Mouse (Mus musculus): ENCODE measurements at regions not wholly inside any gene's neighbourhood (a gene's known extent, or its start where the extent isn't known, plus 50 kb on each side); places are given as distances from the start of the nearest gene placed in this dataset.

GRCm38 (mm10) chr4:135012945-135013344 is 82.2 kb downstream of the Syf2 start:
- WGBS = 38% methylated on average over 4 of the region's 4 CpGs
- Histone ChIP-seq H3K27ac (peak overlapping the region; percentile 60), H3K27me3 (0 out of 2 replicates have a peak, but pooled peaks cover 5% of the 10 kb centered on the region), H3K9ac (no peak overlapping the region), H3K36me3 (no peaks in the 10 kb centered on the region), H3K4me1 (peaks cover 32% of the 10 kb centered on the region), H3K4me3 (no peak overlapping the region), H3K4me2 (no peak overlapping the region), H3K9me3 (no peaks in the 10 kb centered on the region; the same call in 1 of the 2 replicates)
- ATAC-seq (ENCODE audit: insufficient number of reproducible peaks, insufficient read depth, low FRiP score, low TSS enrichment, low read depth) = no peak

GRCm38 (mm10) chr4:135013932-135014331 is 83.2 kb downstream of the Syf2 start:
- no peaks in the 10 kb centered on the region; the same call in 1 of the 2 replicates for H3K9me3 ChIP-seq
- H3K9ac ChIP-seq = no peak overlapping the region
- no peak for ATAC-seq (ENCODE audit: insufficient number of reproducible peaks, insufficient read depth, low FRiP score, low TSS enrichment, low read depth)
- peaks cover 23% of the 10 kb centered on the region for H3K4me1 ChIP-seq
- no peaks in the 10 kb centered on the region for H3K36me3 ChIP-seq
- no peak overlapping the region for H3K4me3 ChIP-seq
- no peak overlapping the region for H3K27ac ChIP-seq
- peaks cover 5% of the 10 kb centered on the region; the same call in 1 of the 2 replicates for H3K27me3 ChIP-seq
- 64% methylated on average over 2 of the region's 2 CpGs for WGBS
- H3K4me2 ChIP-seq = no peak overlapping the region

GRCm38 (mm10) chr4:135018018-135018417 is 87.3 kb downstream of the Syf2 start:
- Histone ChIP-seq H3K27ac (no peak overlapping the region), H3K36me3 (no peaks in the 10 kb centered on the region), H3K4me3 (no peak overlapping the region), H3K27me3 (peaks cover 5% of the 10 kb centered on the region; the same call in 1 of the 2 replicates), H3K4me1 (peaks cover 9% of the 10 kb centered on the region), H3K9me3 (no peaks in the 10 kb centered on the region; the same call in 1 of the 2 replicates), H3K9ac (no peak overlapping the region), H3K4me2 (no peak overlapping the region)
- 22% methylated on average over 8 of the region's 8 CpGs for WGBS
- no peak for ATAC-seq (ENCODE audit: insufficient number of reproducible peaks, insufficient read depth, low FRiP score, low TSS enrichment, low read depth)

GRCm38 (mm10) chr4:135019120-135019519 is 88.4 kb downstream of the Syf2 start:
- ATAC-seq (ENCODE audit: insufficient number of reproducible peaks, insufficient read depth, low FRiP score, low TSS enrichment, low read depth) = no peak
- no peaks in the 10 kb centered on the region for H3K9me3 ChIP-seq
- no peaks in the 10 kb centered on the region for H3K36me3 ChIP-seq
- peaks cover 4% of the 10 kb centered on the region; the same call in 1 of the 2 replicates for H3K4me1 ChIP-seq
- 69% methylated on average over 2 of the region's 2 CpGs for WGBS
- H3K4me2 ChIP-seq = no peak overlapping the region
- H3K4me3 ChIP-seq = no peak overlapping the region
- H3K9ac ChIP-seq = no peak overlapping the region
- peaks cover 5% of the 10 kb centered on the region; the same call in 1 of the 2 replicates for H3K27me3 ChIP-seq
- no peak overlapping the region for H3K27ac ChIP-seq

- Histone ChIP-seq H3K4me1 (peaks cover 4% of the 10 kb centered on the region; the same call in 1 of the 2 replicates), H3K9ac (no peak overlapping the region), H3K9me3 (no peaks in the 10 kb centered on the region), H3K27ac (no peak overlapping the region; the same call in 1 of the 2 replicates), H3K36me3 (no peaks in the 10 kb centered on the region), H3K4me3 (no peak overlapping the region), H3K4me2 (no peak overlapping the region), H3K27me3 (peaks cover under 1% of the 10 kb centered on the region; the same call in 1 of the 2 replicates)
- no peak for ATAC-seq (ENCODE audit: insufficient number of reproducible peaks, insufficient read depth, low FRiP score, low TSS enrichment, low read depth)
- 72% methylated on average over 8 of the region's 8 CpGs for WGBS
Measured at GRCm38 (mm10) chr4:135020262-135020991, 89.7 kb downstream of the Syf2 start.

- Histone ChIP-seq H3K4me3 (no peak overlapping the region), H3K4me1 (peaks cover 16% of the 10 kb centered on the region), H3K4me2 (no peak overlapping the region), H3K27ac (no peak overlapping the region), H3K9ac (no peak overlapping the region), H3K9me3 (no peaks in the 10 kb centered on the region), H3K27me3 (peaks cover 7% of the 10 kb centered on the region; the same call in 1 of the 2 replicates), H3K36me3 (no peaks in the 10 kb centered on the region)
- WGBS = 96% methylated on average over 5 of the region's 5 CpGs
- no peak for ATAC-seq (ENCODE audit: insufficient number of reproducible peaks, insufficient read depth, low FRiP score, low TSS enrichment, low read depth)
Measured at GRCm38 (mm10) chr4:135023200-135023599, 92.5 kb downstream of the Syf2 start.

- Histone ChIP-seq H3K4me2 (no peak overlapping the region), H3K9ac (no peak overlapping the region), H3K27me3 (peaks cover 10% of the 10 kb centered on the region; the same call in 1 of the 2 replicates), H3K9me3 (no peaks in the 10 kb centered on the region), H3K4me3 (no peak overlapping the region), H3K36me3 (no peaks in the 10 kb centered on the region), H3K27ac (no peak overlapping the region), H3K4me1 (peaks cover 13% of the 10 kb centered on the region)
- no peak for ATAC-seq (ENCODE audit: insufficient number of reproducible peaks, insufficient read depth, low FRiP score, low TSS enrichment, low read depth)
- whole genome bisulfite sequencing = 67% methylated on average over 18 of the region's 18 CpGs
Measured at GRCm38 (mm10) chr4:135025802-135026201, 94.7 kb upstream of the Runx3 start.

GRCm38 (mm10) chr4:135027136-135027535 is 93.3 kb upstream of the Runx3 start:
- peaks cover 11% of the 10 kb centered on the region; the same call in 1 of the 2 replicates for H3K27me3 ChIP-seq
- H3K4me3 ChIP-seq = no peak overlapping the region
- ATAC-seq (ENCODE audit: insufficient number of reproducible peaks, insufficient read depth, low FRiP score, low TSS enrichment, low read depth) = no peak
- no peaks in the 10 kb centered on the region for H3K9me3 ChIP-seq
- no peak overlapping the region for H3K27ac ChIP-seq
- WGBS = 61% methylated on average over 8 of the region's 8 CpGs
- H3K9ac ChIP-seq = 0 out of 2 replicates have a peak overlapping the region, but pooled peaks have one; percentile 40
- no peak overlapping the region for H3K4me2 ChIP-seq
- H3K36me3 ChIP-seq = no peaks in the 10 kb centered on the region
- H3K4me1 ChIP-seq = peaks cover 18% of the 10 kb centered on the region

GRCm38 (mm10) chr4:135029723-135030122 is 90.7 kb upstream of the Runx3 start:
- H3K4me2 ChIP-seq = no peak overlapping the region
- H3K27me3 ChIP-seq = peaks cover 16% of the 10 kb centered on the region; the same call in 1 of the 2 replicates
- no peaks in the 10 kb centered on the region for H3K36me3 ChIP-seq
- H3K9ac ChIP-seq = no peak overlapping the region
- no peak overlapping the region for H3K27ac ChIP-seq
- H3K4me3 ChIP-seq = no peak overlapping the region
- no peak for ATAC-seq (ENCODE audit: insufficient number of reproducible peaks, insufficient read depth, low FRiP score, low TSS enrichment, low read depth)
- H3K4me1 ChIP-seq = peaks cover 22% of the 10 kb centered on the region
- H3K9me3 ChIP-seq = no peaks in the 10 kb centered on the region
- WGBS = 93% methylated on average over 2 of the region's 2 CpGs

- H3K9me3 ChIP-seq = no peaks in the 10 kb centered on the region
- peaks cover 14% of the 10 kb centered on the region; the same call in 1 of the 2 replicates for H3K27me3 ChIP-seq
- no peak overlapping the region for H3K4me2 ChIP-seq
- no peaks in the 10 kb centered on the region for H3K36me3 ChIP-seq
- WGBS = 20% methylated on average over 9 of the region's 9 CpGs
- H3K4me1 ChIP-seq = peaks cover 13% of the 10 kb centered on the region
- no peak overlapping the region for H3K27ac ChIP-seq
- ATAC-seq (ENCODE audit: insufficient number of reproducible peaks, insufficient read depth, low FRiP score, low TSS enrichment, low read depth) = no peak
- H3K4me3 ChIP-seq = no peak overlapping the region
- no peak overlapping the region for H3K9ac ChIP-seq
Measured at GRCm38 (mm10) chr4:135032461-135032860, 88.0 kb upstream of the Runx3 start.

GRCm38 (mm10) chr4:135033302-135033701 is 87.2 kb upstream of the Runx3 start:
- Histone ChIP-seq H3K36me3 (no peaks in the 10 kb centered on the region), H3K9me3 (no peaks in the 10 kb centered on the region), H3K27ac (no peak overlapping the region), H3K9ac (no peak overlapping the region), H3K4me2 (no peak overlapping the region), H3K4me3 (no peak overlapping the region), H3K27me3 (peaks cover 8% of the 10 kb centered on the region; the same call in 1 of the 2 replicates), H3K4me1 (0 out of 2 replicates have a peak, but pooled peaks cover 10% of the 10 kb centered on the region)
- WGBS = 63% methylated on average over 8 of the region's 8 CpGs
- no peak for ATAC-seq (ENCODE audit: insufficient number of reproducible peaks, insufficient read depth, low FRiP score, low TSS enrichment, low read depth)

- no peak overlapping the region for H3K4me3 ChIP-seq
- no peaks in the 10 kb centered on the region for H3K9me3 ChIP-seq
- H3K4me2 ChIP-seq = no peak overlapping the region
- peaks cover 8% of the 10 kb centered on the region; the same call in 1 of the 2 replicates for H3K27me3 ChIP-seq
- H3K9ac ChIP-seq = no peak overlapping the region
- no peak overlapping the region for H3K27ac ChIP-seq
- WGBS = 27% methylated on average over 7 of the region's 7 CpGs
- no peaks in the 10 kb centered on the region for H3K36me3 ChIP-seq
- H3K4me1 ChIP-seq = 0 out of 2 replicates have a peak, but pooled peaks cover 10% of the 10 kb centered on the region
- ATAC-seq (ENCODE audit: insufficient number of reproducible peaks, insufficient read depth, low FRiP score, low TSS enrichment, low read depth) = no peak
Measured at GRCm38 (mm10) chr4:135034406-135034805, 86.0 kb upstream of the Runx3 start.

All from embryonic facial prominence, embryonic 13.5 days (tissue).